Mouse (Mus musculus): ENCODE measurements around the gene Trpd52l3. TPM values are rescaled to one million over a fixed set of nuclear protein-coding genes. Genes with fewer than 3 reads are reported as not detected.

Gene Trpd52l3
- not detected for total RNA-seq (2021)
- long read RNA-seq, experiment 1 = 0 reads
- long read RNA-seq, experiment 2 = 0 reads

DNA sequence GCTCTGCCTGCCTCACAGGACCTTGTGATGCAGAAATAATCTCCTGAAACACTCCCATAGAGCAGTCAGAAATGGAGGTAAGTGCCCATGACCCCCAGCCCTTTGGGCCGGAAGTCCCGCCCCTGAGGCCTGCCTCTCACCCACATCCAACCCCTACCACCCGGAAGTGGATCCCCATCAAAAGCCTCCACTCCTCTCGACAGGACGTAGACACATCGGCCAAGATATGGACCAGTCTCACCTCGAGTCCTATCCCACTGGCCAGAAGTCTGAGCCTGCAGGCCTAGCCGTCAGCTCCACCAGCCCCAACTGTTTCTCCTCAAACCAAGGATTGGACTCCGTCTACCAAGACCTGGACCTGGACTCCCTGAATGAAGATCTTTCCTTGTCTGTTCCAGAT lies at the start of gene Trpd52l3:
TSS of gene Trpd52l3 (plus strand) at position 170 of the 400 bp plus-strand sequence.
- intact Hi-C loops (cut with DNase I) = no loop called here
- Histone ChIP-seq H3K27ac (no peak within 1 kb of the TSS), H3K4me3 (no peak within 1 kb of the TSS)
- DNase-seq (ENCODE audit: extremely low spot score in 1 of 2, low spot score in 2 of 2) = no peak
- no peak for TF ChIP-seq CTCF (IDR thresholded peaks at IDR 0.05)

- TF ChIP-seq CTCF (IDR thresholded peaks at IDR 0.05) = no peak
- no peak overlapping the region for H3K27ac ChIP-seq
- no peak overlapping the region for H3K4me3 ChIP-seq
- intact Hi-C loops (cut with DNase I) = no loop called here
- DNase-seq (ENCODE audit: extremely low spot score in 1 of 2, low spot score in 2 of 2) = no peak
Measured at GRCm38 (mm10) chr19:29953833-29954232, 49.8 kb upstream of the Trpd52l3 start.

- DNase-seq (ENCODE audit: extremely low spot score in 1 of 2, low spot score in 2 of 2) = no peak
- TF ChIP-seq CTCF (IDR thresholded peaks at IDR 0.05) = no peak
- intact Hi-C loops (cut with DNase I) = no loop called here
- Histone ChIP-seq H3K4me3 (no peak overlapping the region), H3K27ac (no peak overlapping the region)
Measured at GRCm38 (mm10) chr19:29955454-29955853, 48.1 kb upstream of the Trpd52l3 start.

DNA sequence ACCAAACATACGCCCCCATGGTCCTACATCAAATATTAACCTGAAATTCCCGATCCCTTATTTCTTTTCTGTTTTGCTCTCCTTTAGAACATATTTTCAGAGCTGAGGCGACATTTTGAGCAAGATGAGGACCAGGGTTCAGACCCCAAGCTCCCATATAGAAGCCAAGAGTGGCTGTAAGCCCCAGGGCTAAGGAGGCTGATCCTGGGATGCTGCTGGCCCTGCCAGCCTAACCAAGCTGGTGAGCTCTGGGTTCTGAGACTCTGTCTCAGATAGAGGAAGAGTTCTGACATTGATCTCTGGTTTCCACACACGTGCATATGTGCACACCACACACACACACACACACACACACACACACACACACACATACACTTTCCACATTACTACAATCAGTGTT lies 42.7 kb upstream of the Trpd52l3 start:
- no peak overlapping the region for H3K4me3 ChIP-seq
- TF ChIP-seq CTCF (IDR thresholded peaks at IDR 0.05) = no peak
- DNase-seq (ENCODE audit: extremely low spot score in 1 of 2, low spot score in 2 of 2) = no peak
- intact Hi-C loops (cut with DNase I) = no loop called here
- H3K27ac ChIP-seq = no peak overlapping the region

- Histone ChIP-seq H3K4me3 (no peak overlapping the region), H3K27ac (no peak overlapping the region)
- no peak for DNase-seq (ENCODE audit: extremely low spot score in 1 of 2, low spot score in 2 of 2)
- intact Hi-C loops (cut with DNase I) = no loop called here
- no peak for TF ChIP-seq CTCF (IDR thresholded peaks at IDR 0.05)
Measured at GRCm38 (mm10) chr19:29961842-29962241, 41.7 kb upstream of the Trpd52l3 start.

GRCm38 (mm10) chr19:29963598-29964092 lies 39.9 kb upstream of the Trpd52l3 start:
- TF ChIP-seq CTCF (IDR thresholded peaks at IDR 0.05) = no peak
- intact Hi-C loops (cut with DNase I) = no loop called here
- H3K27ac ChIP-seq = no peak overlapping the region
- H3K4me3 ChIP-seq = no peak overlapping the region
- DNase-seq (ENCODE audit: extremely low spot score in 1 of 2, low spot score in 2 of 2) = no peak

DNA sequence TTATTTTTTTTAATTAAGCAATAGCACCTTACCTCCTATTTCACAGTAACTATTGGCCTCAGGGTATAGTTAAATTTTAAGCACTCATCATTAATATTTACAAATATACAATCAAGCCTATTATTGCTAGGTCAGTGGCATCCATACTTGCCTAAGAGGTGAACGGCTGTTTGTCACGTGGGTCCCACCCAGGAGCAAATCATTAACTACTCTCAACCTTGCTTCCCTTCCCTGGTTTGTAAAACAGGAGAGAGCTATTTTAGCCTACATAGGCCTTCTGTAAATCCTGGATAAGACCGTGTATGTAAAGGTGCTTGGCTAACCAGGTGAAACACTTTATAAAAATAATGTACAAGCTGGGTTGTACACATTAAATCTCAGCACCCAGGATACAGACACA lies 35.6 kb upstream of the Trpd52l3 start:
- H3K4me3 ChIP-seq = no peak overlapping the region
- H3K27ac ChIP-seq = no peak overlapping the region
- TF ChIP-seq CTCF (IDR thresholded peaks at IDR 0.05) = no peak
- intact Hi-C loops (cut with DNase I) = no loop called here
- DNase-seq (ENCODE audit: extremely low spot score in 1 of 2, low spot score in 2 of 2) = no peak

GRCm38 (mm10) chr19:29973396-29973795 lies 30.2 kb upstream of the Trpd52l3 start:
- no peak overlapping the region for H3K4me3 ChIP-seq
- intact Hi-C loops (cut with DNase I) = no loop called here
- TF ChIP-seq CTCF (IDR thresholded peaks at IDR 0.05) = no peak
- no peak overlapping the region for H3K27ac ChIP-seq
- no peak for DNase-seq (ENCODE audit: extremely low spot score in 1 of 2, low spot score in 2 of 2)

- intact Hi-C loops (cut with DNase I) = loop anchor here (1.0 to 5.0 kb wide), 3 partner anchors 52 to 297 kb away; partner anchors contain the start of gene Uhrf2
- DNase-seq (ENCODE audit: extremely low spot score in 1 of 2, low spot score in 2 of 2) = no peak
- H3K27ac ChIP-seq = no peak overlapping the region
- peak; percentile 74 for TF ChIP-seq CTCF (IDR thresholded peaks at IDR 0.05)
- no peak overlapping the region for H3K4me3 ChIP-seq
Measured at GRCm38 (mm10) chr19:29978847-29979246, 24.7 kb upstream of the Trpd52l3 start.

DNA sequence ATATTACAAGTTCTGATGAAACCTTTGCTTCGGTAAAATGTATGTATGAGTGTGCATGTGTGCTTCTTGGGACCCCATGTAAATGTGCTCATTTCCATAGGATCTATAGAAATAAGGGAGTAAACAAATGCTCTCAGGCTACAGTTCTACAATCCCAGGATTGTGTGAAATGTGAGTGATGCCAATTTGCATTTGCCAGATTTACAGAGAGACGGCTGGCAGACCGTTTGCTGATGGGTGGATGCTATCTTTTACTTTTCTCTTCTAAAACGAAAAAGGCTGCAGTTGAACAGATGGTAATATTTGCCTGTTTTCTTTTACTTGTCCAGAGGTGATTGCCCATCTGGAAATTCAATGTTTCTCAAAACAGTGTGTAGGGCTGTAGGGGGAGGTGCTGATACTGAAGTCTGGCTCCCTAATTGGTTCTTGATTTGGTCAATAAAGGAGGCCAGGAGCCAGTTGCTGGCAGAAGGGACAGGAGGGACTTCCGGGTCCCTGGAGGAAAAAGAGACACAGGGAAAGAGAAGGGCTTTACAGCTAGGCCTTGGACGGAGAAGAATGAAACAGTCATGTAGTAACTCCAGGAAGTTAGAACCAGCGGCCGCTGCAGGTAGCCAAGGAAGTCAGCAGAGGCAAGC lies 24.0 kb upstream of the Trpd52l3 start:
- DNase-seq (ENCODE audit: extremely low spot score in 1 of 2, low spot score in 2 of 2) = no peak
- intact Hi-C loops (cut with DNase I) = loop anchor here (1.0 to 10.0 kb wide), 4 partner anchors 51 to 297 kb away; partner anchors contain the start of gene Uhrf2
- TF ChIP-seq CTCF (IDR thresholded peaks at IDR 0.05) = no peak
- H3K27ac ChIP-seq = no peak overlapping the region
- H3K4me3 ChIP-seq = no peak overlapping the region

DNA sequence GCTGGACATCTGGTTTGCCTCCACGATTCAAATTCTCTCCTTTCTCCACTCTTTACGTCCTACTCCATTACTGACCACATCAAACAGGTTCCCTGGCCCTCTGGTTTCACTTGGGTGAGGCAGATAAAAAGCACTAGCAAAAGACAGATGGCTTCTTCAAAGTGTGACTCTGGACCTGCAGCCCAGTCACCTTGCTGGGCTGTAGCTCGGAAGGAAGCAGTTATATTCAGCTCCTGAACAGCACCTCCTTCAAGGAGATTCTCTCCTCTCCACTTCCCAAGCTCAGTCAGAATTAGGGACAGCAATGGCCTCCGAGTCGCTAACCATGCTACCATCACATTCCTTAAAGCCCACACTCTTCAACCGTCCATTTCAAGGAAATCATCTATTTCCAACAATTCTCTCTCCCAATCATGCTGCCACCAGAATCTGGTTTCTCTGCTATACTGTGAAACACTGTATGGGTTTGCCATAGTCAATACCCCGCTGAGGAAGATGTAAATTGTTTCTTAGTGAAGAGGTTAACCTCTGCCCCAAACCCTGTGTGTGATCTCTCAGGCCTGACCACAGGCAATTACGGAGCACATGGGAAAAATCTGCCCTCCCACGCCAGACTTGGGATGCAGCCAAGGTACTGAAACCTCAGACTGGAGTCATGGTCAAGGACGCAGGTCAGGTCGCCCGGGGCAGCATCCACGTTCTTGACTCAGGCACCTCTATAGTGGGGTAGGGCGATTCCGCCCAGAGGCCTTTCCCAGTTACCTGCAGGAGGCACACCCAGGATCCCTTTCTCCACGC lies 19.2 kb upstream of the Trpd52l3 start:
- H3K27ac ChIP-seq = no peak overlapping the region
- intact Hi-C loops (cut with DNase I) = loop anchor here (10.0 kb wide), 1 partner anchor 220 kb away; no protein-coding TSS in a partner anchor
- TF ChIP-seq CTCF (IDR thresholded peaks at IDR 0.05) = no peak
- DNase-seq (ENCODE audit: extremely low spot score in 1 of 2, low spot score in 2 of 2) = no peak
- H3K4me3 ChIP-seq = no peak overlapping the region

GRCm38 (mm10) chr19:29986464-29987091 lies 17.0 kb upstream of the Trpd52l3 start:
- no peak overlapping the region for H3K27ac ChIP-seq
- no peak for DNase-seq (ENCODE audit: extremely low spot score in 1 of 2, low spot score in 2 of 2)
- intact Hi-C loops (cut with DNase I) = loop anchor here (10.0 kb wide), 1 partner anchor 218 kb away; no protein-coding TSS in a partner anchor

More at GRCm38 (mm10) chr19:29986464-29987091, 17.0 kb upstream of the Trpd52l3 start:
- H3K4me3 ChIP-seq = no peak overlapping the region
- no peak for TF ChIP-seq CTCF (IDR thresholded peaks at IDR 0.05)
